Mouse (Mus musculus): Measurements from ENCODE around the gene Cldn1.

- TF ChIP-seq CTCF (IDR thresholded peaks at IDR 0.05; ENCODE audit: control insufficient read depth, insufficient read depth, insufficient read length), result no peak
- TF ChIP-seq MYOG (IDR thresholded peaks at IDR 0.05; ENCODE audit: control insufficient read depth, extremely low read depth, insufficient read length), result no peak
- no peak for TF ChIP-seq MAX (IDR thresholded peaks at IDR 0.05)
- no peak for TF ChIP-seq CEBPB (IDR thresholded peaks at IDR 0.05; ENCODE audit: low read depth)
- TF ChIP-seq MYOD1 (IDR thresholded peaks at IDR 0.05; ENCODE audit: control insufficient read depth, insufficient read length, low read depth), result no peak
- TF ChIP-seq USF1 (IDR thresholded peaks at IDR 0.05; ENCODE audit: low read depth), result no peak
Observed at GRCm38 (mm10) chr16:26384112-26384649, 12.5 kb upstream of the Cldn1 start.

All from C2C12 (cell line).